ENCODE assay signal across 8 mouse cellular contexts in genomic region chr10:86425690-86426530, GRCm38 (mm10).
DNase-seq lines count a peak whose midpoint lies in the region.

No protein-coding gene starts in this region.

- peak; percentile 9 for DNase-seq in adrenal gland, postnatal 10 days
- DNase-seq in adrenal gland, postnatal 25 days, result no peak
- DNase-seq in embryo, embryonic 10.5 days (ENCODE audit: low spot score), result peak; percentile 81
- peak; percentile 49 to 70 for DNase-seq in heart, adult 18-20 months
- DNase-seq in kidney, adult 18-20 months, result peak; percentile 40
- DNase-seq in lung, postnatal 25 days (ENCODE audit: low spot score), result peak; percentile 10
- DNase-seq in thymus, postnatal 14 days, result no peak
- no peak for DNase-seq in thymus, postnatal 25 days

Comparison
In these comparisons a context has a peak if more than half of its experiments do, and no peak if none do; other contexts are left out.
1. DNase-seq: peak in adrenal gland, postnatal 10 days (single experiment), embryo, embryonic 10.5 days (single experiment), heart, adult 18-20 months (2 of 2), kidney, adult 18-20 months (single experiment) and lung, postnatal 25 days (single experiment); none in adrenal gland, postnatal 25 days (single experiment), thymus, postnatal 14 days (single experiment) and thymus, postnatal 25 days (single experiment).